Mouse (Mus musculus) testis, adult 2 months (tissue): ENCODE results near the gene Gm43191.

ENCODE experiments used
- CTCF ChIP-seq: fragments of 200-500 bp; IDR thresholded peaks from 2 replicates; pipeline ENCODE4 v1.5.1; 2012; ENCODE audit warnings: low read depth, mild to moderate bottlenecking, inconsistent platforms, low read length, moderate library complexity; ENCODE audit not compliant: control insufficient read depth, insufficient read depth, insufficient replicate concordance
- POLR2A ChIP-seq: fragments of 200-500 bp; IDR thresholded peaks from 2 replicates; pipeline ENCODE4 v1.6.1; 2012; ENCODE audit warnings: low read depth, mild to moderate bottlenecking, inconsistent platforms, low read length, moderate library complexity; ENCODE audit not compliant: control insufficient read depth

GRCm38 (mm10) chr3:116701601-116702000, 20.5 kb upstream of the Gm43191 start:
- TF ChIP-seq POLR2A = no peak
- no peak for TF ChIP-seq CTCF
